Mouse (Mus musculus): ENCODE data around the gene Ankrd44. TPM values are rescaled to one million over a fixed set of nuclear protein-coding genes. Genes with fewer than 3 reads are reported as not detected.

Gene Ankrd44
- polyA plus RNA-seq, 1 experiment: 73.9 TPM

GRCm38 (mm10) chr1:54788337-54788736 lies 137.8 kb downstream of the Ankrd44 start:
- no peak overlapping the region for H3K4me3 ChIP-seq (ENCODE audit: insufficient read depth, low read length)
- TF ChIP-seq POLR2A (IDR thresholded peaks at IDR 0.05; ENCODE audit: borderline replicate concordance, low read depth, low read length): no peak
- TF ChIP-seq CTCF (IDR thresholded peaks at IDR 0.05; ENCODE audit: low read depth, low read length): no peak
- H3K27ac ChIP-seq (ENCODE audit: insufficient read depth, low read depth, low read length): no peak overlapping the region
- H3K4me1 ChIP-seq (ENCODE audit: control insufficient read depth, insufficient read depth, low read length): no peaks in the 10 kb centered on the region

- Histone ChIP-seq H3K4me3 (ENCODE audit: insufficient read depth, low read length) (no peak overlapping the region), H3K27ac (ENCODE audit: insufficient read depth, low read depth, low read length) (no peak overlapping the region), H3K4me1 (ENCODE audit: control insufficient read depth, insufficient read depth, low read length) (peaks cover 4% of the 10 kb centered on the region)
- TF ChIP-seq CTCF (IDR thresholded peaks at IDR 0.05; ENCODE audit: low read depth, low read length) (no peak), POLR2A (IDR thresholded peaks at IDR 0.05; ENCODE audit: borderline replicate concordance, low read depth, low read length) (no peak)
Measured at GRCm38 (mm10) chr1:54778151-54778550, 148.0 kb downstream of the Ankrd44 start.

GRCm38 (mm10) chr1:54777104-54777503 lies 149.1 kb downstream of the Ankrd44 start:
- no peak overlapping the region for H3K27ac ChIP-seq (ENCODE audit: insufficient read depth, low read depth, low read length)
- peaks cover 10% of the 10 kb centered on the region for H3K4me1 ChIP-seq (ENCODE audit: control insufficient read depth, insufficient read depth, low read length)
- TF ChIP-seq POLR2A (IDR thresholded peaks at IDR 0.05; ENCODE audit: borderline replicate concordance, low read depth, low read length) (no peak), CTCF (IDR thresholded peaks at IDR 0.05; ENCODE audit: low read depth, low read length) (no peak)
- no peak overlapping the region for H3K4me3 ChIP-seq (ENCODE audit: insufficient read depth, low read length)

- H3K27ac ChIP-seq (ENCODE audit: insufficient read depth, low read depth, low read length): no peak overlapping the region
- no peak overlapping the region for H3K4me3 ChIP-seq (ENCODE audit: insufficient read depth, low read length)
- TF ChIP-seq CTCF (IDR thresholded peaks at IDR 0.05; ENCODE audit: low read depth, low read length) (no peak), POLR2A (IDR thresholded peaks at IDR 0.05; ENCODE audit: borderline replicate concordance, low read depth, low read length) (no peak)
- peaks cover 11% of the 10 kb centered on the region for H3K4me1 ChIP-seq (ENCODE audit: control insufficient read depth, insufficient read depth, low read length)
Measured at GRCm38 (mm10) chr1:54776116-54776515, 150.1 kb downstream of the Ankrd44 start.

- TF ChIP-seq CTCF (IDR thresholded peaks at IDR 0.05; ENCODE audit: low read depth, low read length): no peak
- no peak for TF ChIP-seq POLR2A (IDR thresholded peaks at IDR 0.05; ENCODE audit: borderline replicate concordance, low read depth, low read length)
- H3K27ac ChIP-seq (ENCODE audit: insufficient read depth, low read depth, low read length): no peak overlapping the region
- H3K4me3 ChIP-seq (ENCODE audit: insufficient read depth, low read length): no peak overlapping the region
- peaks cover 11% of the 10 kb centered on the region for H3K4me1 ChIP-seq (ENCODE audit: control insufficient read depth, insufficient read depth, low read length)
Measured at GRCm38 (mm10) chr1:54772843-54773242, 153.3 kb downstream of the Ankrd44 start.

GRCm38 (mm10) chr1:54771471-54771870 lies 154.7 kb downstream of the Ankrd44 start:
- H3K4me1 ChIP-seq (ENCODE audit: control insufficient read depth, insufficient read depth, low read length): peaks cover 16% of the 10 kb centered on the region
- TF ChIP-seq POLR2A (IDR thresholded peaks at IDR 0.05; ENCODE audit: borderline replicate concordance, low read depth, low read length) (no peak), CTCF (IDR thresholded peaks at IDR 0.05; ENCODE audit: low read depth, low read length) (no peak)

GRCm38 (mm10) chr1:54767221-54767620 lies 159.0 kb downstream of the Ankrd44 start:
- no peak for TF ChIP-seq POLR2A (IDR thresholded peaks at IDR 0.05; ENCODE audit: borderline replicate concordance, low read depth, low read length)
- TF ChIP-seq CTCF (IDR thresholded peaks at IDR 0.05; ENCODE audit: low read depth, low read length): no peak
- Histone ChIP-seq H3K4me1 (ENCODE audit: control insufficient read depth, insufficient read depth, low read length) (peaks cover 17% of the 10 kb centered on the region), H3K4me3 (ENCODE audit: insufficient read depth, low read length) (no peak overlapping the region), H3K27ac (ENCODE audit: insufficient read depth, low read depth, low read length) (no peak overlapping the region)

More at GRCm38 (mm10) chr1:54771471-54771870, 154.7 kb downstream of the Ankrd44 start:
- Histone ChIP-seq H3K4me3 (ENCODE audit: insufficient read depth, low read length) (no peak overlapping the region), H3K27ac (ENCODE audit: insufficient read depth, low read depth, low read length) (no peak overlapping the region)

GRCm38 (mm10) chr1:54765632-54766238 lies 160.5 kb downstream of the Ankrd44 start:
- Histone ChIP-seq H3K4me3 (ENCODE audit: insufficient read depth, low read length) (no peak overlapping the region), H3K4me1 (ENCODE audit: control insufficient read depth, insufficient read depth, low read length) (peaks cover 15% of the 10 kb centered on the region), H3K27ac (ENCODE audit: insufficient read depth, low read depth, low read length) (peak overlapping the region; percentile 41; the same call in 1 of the 2 replicates)
- TF ChIP-seq POLR2A (IDR thresholded peaks at IDR 0.05; ENCODE audit: borderline replicate concordance, low read depth, low read length) (no peak), CTCF (IDR thresholded peaks at IDR 0.05; ENCODE audit: low read depth, low read length) (no peak)

GRCm38 (mm10) chr1:54762216-54762807 lies 163.9 kb downstream of the Ankrd44 start:
- H3K4me3 ChIP-seq (ENCODE audit: insufficient read depth, low read length): no peak overlapping the region
- H3K27ac ChIP-seq (ENCODE audit: insufficient read depth, low read depth, low read length): no peak overlapping the region
- TF ChIP-seq CTCF (IDR thresholded peaks at IDR 0.05; ENCODE audit: low read depth, low read length) (no peak), POLR2A (IDR thresholded peaks at IDR 0.05; ENCODE audit: borderline replicate concordance, low read depth, low read length) (no peak)
- H3K4me1 ChIP-seq (ENCODE audit: control insufficient read depth, insufficient read depth, low read length): peaks cover 15% of the 10 kb centered on the region

- TF ChIP-seq CTCF (IDR thresholded peaks at IDR 0.05; ENCODE audit: low read depth, low read length) (no peak), POLR2A (IDR thresholded peaks at IDR 0.05; ENCODE audit: borderline replicate concordance, low read depth, low read length) (no peak)
- no peak overlapping the region for H3K27ac ChIP-seq (ENCODE audit: insufficient read depth, low read depth, low read length)
- H3K4me3 ChIP-seq (ENCODE audit: insufficient read depth, low read length): no peak overlapping the region
- H3K4me1 ChIP-seq (ENCODE audit: control insufficient read depth, insufficient read depth, low read length): peaks cover 6% of the 10 kb centered on the region
Measured at GRCm38 (mm10) chr1:54759841-54760240, 166.3 kb downstream of the Ankrd44 start.

Data from bone marrow macrophage, adult 2 months (primary cell).